Mouse (Mus musculus) small intestine, adult 2 months (tissue): ENCODE data around the gene Dock8.

Experiments used
- CTCF ChIP-seq: fragments of 200-500 bp; IDR thresholded peaks from 2 replicates; pipeline ENCODE4 v1.5.1; 2012; ENCODE audit warnings: low read depth, mild to moderate bottlenecking, control low read depth, inconsistent platforms, low read length, moderate library complexity, mixed read lengths; ENCODE audit not compliant: insufficient replicate concordance, insufficient read length; ENCODE audit errors: extremely low read depth
- POLR2A ChIP-seq: fragments of 200-500 bp; IDR thresholded peaks from 2 replicates; pipeline ENCODE4 v1.6.1; 2012; ENCODE audit warnings: low read depth, mild to moderate bottlenecking, control low read depth, inconsistent platforms, low read length, moderate library complexity

- no peak for TF ChIP-seq CTCF
- TF ChIP-seq POLR2A, result no peak
These were observed 194.4 kb downstream of the Dock8 start for GRCm38 (mm10) chr19:25193751-25194150.
